Mouse (Mus musculus): ENCODE measurements at regions not wholly inside any gene's neighbourhood (a gene's known extent, or its start where the extent isn't known, plus 50 kb on each side); places are given as distances from the start of the nearest gene placed in this dataset.

DNA sequence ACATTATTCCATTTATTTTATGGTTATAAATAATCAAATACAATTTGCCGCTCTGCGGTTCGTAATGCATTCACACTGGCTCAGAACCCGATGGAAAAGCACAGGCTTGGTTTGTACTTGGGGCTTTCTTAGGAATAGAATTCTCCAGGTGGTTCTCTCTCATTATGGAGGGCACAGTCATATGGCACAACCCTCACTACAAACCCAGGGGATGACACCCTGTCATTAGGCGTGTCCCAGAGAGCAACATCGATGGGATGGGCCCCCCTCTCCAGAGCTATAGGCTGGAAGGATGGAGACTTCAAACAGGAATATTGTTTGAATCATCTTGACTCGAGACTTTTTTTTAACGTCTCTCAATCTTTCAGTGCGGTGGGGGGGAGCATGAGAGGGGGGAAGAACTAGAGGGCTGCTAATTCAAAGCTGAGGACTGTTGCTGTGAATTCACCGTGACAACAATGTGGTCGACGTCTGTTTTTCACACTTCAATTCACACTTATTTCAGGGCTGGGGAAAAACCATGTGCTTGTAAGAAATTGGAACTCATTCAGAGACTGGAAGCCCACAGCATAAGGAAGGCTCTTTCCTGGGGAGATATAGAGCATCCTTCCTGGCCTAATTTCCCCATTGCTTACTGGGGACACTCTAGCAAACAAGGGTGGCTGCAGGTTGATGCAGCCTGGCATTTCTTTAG is 399.9 kb upstream of the Nrp1 start:
- Histone ChIP-seq H3K4me1 (ENCODE audit: control insufficient read depth, insufficient read depth, low read length) (no peaks in the 10 kb centered on the region), H3K9ac (ENCODE audit: low read depth, low read length) (no peak overlapping the region), H3K36me3 (ENCODE audit: control insufficient read depth, insufficient read depth, low read length) (no peaks in the 10 kb centered on the region), H3K27me3 (ENCODE audit: control insufficient read depth, insufficient read depth, low read length) (no peaks in the 10 kb centered on the region), H3K27ac (ENCODE audit: low read depth, low read length) (no peak overlapping the region), H3K4me3 (ENCODE audit: low read depth, low read length) (no peak overlapping the region), H3K4me2 (no peak overlapping the region), H3K9me3 (replicated peaks; ENCODE audit: control insufficient read depth, low read length) (no peaks in the 10 kb centered on the region)
- ATAC-seq (replicated peaks; ENCODE audit: insufficient number of reproducible peaks, low FRiP score, low TSS enrichment), result no peak
- WGBS (ENCODE audit: insufficient replicate concordance), result 71% methylated on average over 12 of the region's 12 CpGs

DNA sequence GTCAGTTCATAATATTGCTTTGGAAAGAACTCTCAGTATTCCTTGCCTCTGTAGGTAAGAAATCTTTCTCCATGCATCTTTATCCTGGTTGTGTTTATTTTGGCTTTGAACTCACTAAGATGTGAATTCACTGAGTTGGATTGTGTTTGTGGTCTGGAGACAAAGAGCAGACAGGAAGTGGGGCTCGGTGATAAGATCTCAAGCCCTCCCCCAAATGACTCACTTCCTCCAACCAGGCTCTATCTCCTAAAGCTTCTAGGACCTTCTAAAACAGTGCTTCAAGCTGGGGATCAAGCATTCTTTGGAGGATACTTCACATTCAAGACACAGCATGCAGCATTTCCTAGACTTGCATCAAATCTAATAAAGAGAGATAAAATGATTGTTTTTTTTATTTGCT is 395.5 kb upstream of the Nrp1 start:
- WGBS (ENCODE audit: insufficient replicate concordance), result 70% methylated on average over 1 of the region's 1 CpGs
- H3K36me3 ChIP-seq (ENCODE audit: control insufficient read depth, insufficient read depth, low read length), result no peaks in the 10 kb centered on the region
- ATAC-seq (replicated peaks; ENCODE audit: insufficient number of reproducible peaks, low FRiP score, low TSS enrichment), result no peak
- no peaks in the 10 kb centered on the region for H3K27me3 ChIP-seq (ENCODE audit: control insufficient read depth, insufficient read depth, low read length)
- no peaks in the 10 kb centered on the region for H3K4me1 ChIP-seq (ENCODE audit: control insufficient read depth, insufficient read depth, low read length)
- no peak overlapping the region for H3K27ac ChIP-seq (ENCODE audit: low read depth, low read length)
- H3K4me3 ChIP-seq (ENCODE audit: low read depth, low read length), result no peak overlapping the region
- H3K4me2 ChIP-seq, result no peak overlapping the region
- no peak overlapping the region for H3K9ac ChIP-seq (ENCODE audit: low read depth, low read length)
- no peaks in the 10 kb centered on the region for H3K9me3 ChIP-seq (replicated peaks; ENCODE audit: control insufficient read depth, low read length)

- ATAC-seq (replicated peaks; ENCODE audit: insufficient number of reproducible peaks, low FRiP score, low TSS enrichment), result no peak
- H3K27ac ChIP-seq (ENCODE audit: low read depth, low read length), result no peak overlapping the region
Observed at GRCm38 (mm10) chr8:127963625-127964024, 394.8 kb upstream of the Nrp1 start.

GRCm38 (mm10) chr8:127964801-127965200 is 393.6 kb upstream of the Nrp1 start:
- Histone ChIP-seq H3K36me3 (ENCODE audit: control insufficient read depth, insufficient read depth, low read length) (no peaks in the 10 kb centered on the region), H3K27ac (ENCODE audit: low read depth, low read length) (no peak overlapping the region), H3K27me3 (ENCODE audit: control insufficient read depth, insufficient read depth, low read length) (no peaks in the 10 kb centered on the region), H3K4me2 (no peak overlapping the region), H3K4me3 (ENCODE audit: low read depth, low read length) (no peak overlapping the region), H3K4me1 (ENCODE audit: control insufficient read depth, insufficient read depth, low read length) (no peaks in the 10 kb centered on the region), H3K9me3 (replicated peaks; ENCODE audit: control insufficient read depth, low read length) (no peaks in the 10 kb centered on the region), H3K9ac (ENCODE audit: low read depth, low read length) (no peak overlapping the region)
- no peak for ATAC-seq (replicated peaks; ENCODE audit: insufficient number of reproducible peaks, low FRiP score, low TSS enrichment)

More at GRCm38 (mm10) chr8:127963625-127964024, 394.8 kb upstream of the Nrp1 start:
- no peak overlapping the region for H3K9ac ChIP-seq (ENCODE audit: low read depth, low read length)
- 79% methylated on average over 6 of the region's 6 CpGs for WGBS (ENCODE audit: insufficient replicate concordance)
- no peaks in the 10 kb centered on the region for H3K9me3 ChIP-seq (replicated peaks; ENCODE audit: control insufficient read depth, low read length)
- no peaks in the 10 kb centered on the region for H3K27me3 ChIP-seq (ENCODE audit: control insufficient read depth, insufficient read depth, low read length)
- H3K4me2 ChIP-seq, result no peak overlapping the region
- no peaks in the 10 kb centered on the region for H3K36me3 ChIP-seq (ENCODE audit: control insufficient read depth, insufficient read depth, low read length)
- H3K4me3 ChIP-seq (ENCODE audit: low read depth, low read length), result no peak overlapping the region
- H3K4me1 ChIP-seq (ENCODE audit: control insufficient read depth, insufficient read depth, low read length), result no peaks in the 10 kb centered on the region

GRCm38 (mm10) chr8:127965341-127965740 is 393.1 kb upstream of the Nrp1 start:
- Histone ChIP-seq H3K27ac (ENCODE audit: low read depth, low read length) (no peak overlapping the region), H3K9me3 (replicated peaks; ENCODE audit: control insufficient read depth, low read length) (no peaks in the 10 kb centered on the region), H3K4me3 (ENCODE audit: low read depth, low read length) (no peak overlapping the region), H3K27me3 (ENCODE audit: control insufficient read depth, insufficient read depth, low read length) (no peaks in the 10 kb centered on the region), H3K36me3 (ENCODE audit: control insufficient read depth, insufficient read depth, low read length) (no peaks in the 10 kb centered on the region), H3K4me1 (ENCODE audit: control insufficient read depth, insufficient read depth, low read length) (no peaks in the 10 kb centered on the region), H3K4me2 (no peak overlapping the region), H3K9ac (ENCODE audit: low read depth, low read length) (no peak overlapping the region)
- 61% methylated on average over 2 of the region's 2 CpGs for WGBS (ENCODE audit: insufficient replicate concordance)
- no peak for ATAC-seq (replicated peaks; ENCODE audit: insufficient number of reproducible peaks, low FRiP score, low TSS enrichment)

GRCm38 (mm10) chr8:127968026-127968425 is 390.4 kb upstream of the Nrp1 start:
- Histone ChIP-seq H3K4me3 (ENCODE audit: low read depth, low read length) (no peak overlapping the region), H3K4me2 (no peak overlapping the region), H3K9me3 (replicated peaks; ENCODE audit: control insufficient read depth, low read length) (no peaks in the 10 kb centered on the region), H3K4me1 (ENCODE audit: control insufficient read depth, insufficient read depth, low read length) (no peaks in the 10 kb centered on the region), H3K27ac (ENCODE audit: low read depth, low read length) (no peak overlapping the region), H3K9ac (ENCODE audit: low read depth, low read length) (no peak overlapping the region), H3K36me3 (ENCODE audit: control insufficient read depth, insufficient read depth, low read length) (no peaks in the 10 kb centered on the region), H3K27me3 (ENCODE audit: control insufficient read depth, insufficient read depth, low read length) (no peaks in the 10 kb centered on the region)
- ATAC-seq (replicated peaks; ENCODE audit: insufficient number of reproducible peaks, low FRiP score, low TSS enrichment), result no peak
- WGBS (ENCODE audit: insufficient replicate concordance), result 85% methylated on average over 2 of the region's 2 CpGs

DNA sequence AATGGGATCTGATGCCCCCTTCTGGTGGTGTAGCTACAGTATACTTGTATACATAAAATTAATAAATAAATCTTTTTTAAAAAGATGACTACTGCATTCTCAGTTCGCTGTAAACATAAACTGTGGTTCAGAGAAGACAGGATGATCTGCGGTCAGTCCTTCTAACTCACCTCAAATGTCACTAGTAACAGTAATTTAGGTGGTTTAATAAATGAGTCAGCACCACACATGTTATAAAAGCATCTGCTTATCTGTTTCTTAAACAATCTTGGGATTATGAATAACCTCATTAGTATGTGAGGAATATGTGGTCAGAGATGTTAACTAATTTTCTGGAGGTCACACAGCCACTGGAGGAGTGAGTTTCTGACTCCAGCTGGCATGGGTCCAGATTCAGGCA is 385.2 kb upstream of the Nrp1 start:
- Histone ChIP-seq H3K27me3 (ENCODE audit: control insufficient read depth, insufficient read depth, low read length) (no peaks in the 10 kb centered on the region), H3K36me3 (ENCODE audit: control insufficient read depth, insufficient read depth, low read length) (no peaks in the 10 kb centered on the region), H3K4me2 (no peak overlapping the region), H3K4me3 (ENCODE audit: low read depth, low read length) (no peak overlapping the region), H3K9me3 (replicated peaks; ENCODE audit: control insufficient read depth, low read length) (no peaks in the 10 kb centered on the region), H3K9ac (ENCODE audit: low read depth, low read length) (no peak overlapping the region), H3K27ac (ENCODE audit: low read depth, low read length) (no peak overlapping the region), H3K4me1 (ENCODE audit: control insufficient read depth, insufficient read depth, low read length) (0 out of 2 replicates have a peak, but pooled peaks cover 4% of the 10 kb centered on the region)
- ATAC-seq (replicated peaks; ENCODE audit: insufficient number of reproducible peaks, low FRiP score, low TSS enrichment), result no peak
- WGBS (ENCODE audit: insufficient replicate concordance), result 92% methylated on average over 2 of the region's 2 CpGs

DNA sequence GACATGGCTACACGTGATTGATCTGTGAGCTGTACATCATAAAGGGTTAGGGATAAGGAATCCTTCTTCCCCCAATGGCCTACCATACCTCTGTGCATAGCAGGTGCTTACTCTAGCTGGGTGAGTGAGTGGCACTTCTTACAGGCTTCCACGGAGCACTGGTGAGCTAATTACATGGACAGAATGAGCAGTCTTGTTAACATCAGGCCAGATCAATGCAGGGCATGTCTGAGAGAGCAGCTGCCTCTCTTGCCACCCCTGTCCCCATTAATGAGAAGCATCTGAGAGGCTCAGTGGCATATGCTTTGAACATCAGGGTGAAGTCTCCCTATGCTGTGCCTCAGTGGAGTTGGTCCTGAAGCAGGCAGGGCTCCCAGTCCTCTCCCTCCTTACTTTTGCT is 380.7 kb upstream of the Nrp1 start:
- no peak overlapping the region for H3K9ac ChIP-seq (ENCODE audit: low read depth, low read length)
- WGBS (ENCODE audit: insufficient replicate concordance), result 66% methylated on average over 2 of the region's 2 CpGs
- no peak overlapping the region for H3K4me2 ChIP-seq
- H3K9me3 ChIP-seq (replicated peaks; ENCODE audit: control insufficient read depth, low read length), result no peaks in the 10 kb centered on the region
- no peak for ATAC-seq (replicated peaks; ENCODE audit: insufficient number of reproducible peaks, low FRiP score, low TSS enrichment)
- 0 out of 2 replicates have a peak, but pooled peaks cover 4% of the 10 kb centered on the region for H3K4me1 ChIP-seq (ENCODE audit: control insufficient read depth, insufficient read depth, low read length)
- no peaks in the 10 kb centered on the region for H3K27me3 ChIP-seq (ENCODE audit: control insufficient read depth, insufficient read depth, low read length)
- H3K27ac ChIP-seq (ENCODE audit: low read depth, low read length), result no peak overlapping the region
- no peak overlapping the region for H3K4me3 ChIP-seq (ENCODE audit: low read depth, low read length)
- H3K36me3 ChIP-seq (ENCODE audit: control insufficient read depth, insufficient read depth, low read length), result no peaks in the 10 kb centered on the region

Data from heart, embryonic 11.5 days (tissue).